In the genomic region with DNA sequence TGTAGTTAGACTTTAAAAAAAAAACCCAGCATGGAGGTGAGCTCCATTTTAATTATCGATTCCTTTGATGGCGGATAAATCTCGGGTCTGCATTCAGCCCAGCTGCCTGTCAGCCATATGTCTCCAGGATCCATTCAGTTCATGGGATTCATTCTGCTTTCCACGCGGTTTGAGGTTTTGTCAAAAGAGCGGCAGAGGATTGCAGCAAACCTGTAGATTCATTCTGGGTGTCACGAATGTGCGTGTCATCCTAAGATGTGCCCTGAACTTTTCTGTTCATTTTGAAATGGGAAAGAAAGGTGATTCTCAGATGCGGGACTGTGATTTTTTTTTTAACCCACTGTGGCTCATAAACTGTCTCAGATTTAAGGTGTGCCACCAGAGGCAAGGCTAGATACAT, we compare ENCODE assay signal across 8 mouse cellular contexts.
DNase-seq lines count a peak whose midpoint lies in the region; ATAC-seq and TF ChIP-seq lines count a peak whose summit lies in the region.

No protein-coding gene starts in this region.

- no peak for TF ChIP-seq CTCF in left cerebral cortex, adult 2 months (IDR thresholded peaks at IDR 0.05)

- no peaks in the 10 kb centered on the region for H3K36me3 ChIP-seq in forebrain, embryonic 11.5 days (ENCODE audit: control insufficient read depth, insufficient read depth, low read length)
- no peaks in the 10 kb centered on the region for H3K36me3 ChIP-seq in intestine, embryonic 15.5 days
- H3K36me3 ChIP-seq in neural tube, embryonic 14.5 days (ENCODE audit: control insufficient read depth, insufficient read depth, low read length) = no peaks in the 10 kb centered on the region

- peak overlapping the region; percentile 26 for H3K4me2 ChIP-seq in forebrain, embryonic 11.5 days (ENCODE audit: low read depth, low read length, severe bottlenecking)
- H3K4me2 ChIP-seq in intestine, embryonic 15.5 days (replicated peaks) = peak overlapping the region; percentile 64
- H3K4me2 ChIP-seq in neural tube, embryonic 14.5 days (ENCODE audit: low read depth, low read length) = peak overlapping the region; percentile 75

- H3K27me3 ChIP-seq in forebrain, embryonic 11.5 days (ENCODE audit: control insufficient read depth, insufficient read depth, low read length) = no peaks in the 10 kb centered on the region
- H3K27me3 ChIP-seq in intestine, embryonic 15.5 days (replicated peaks) = no peaks in the 10 kb centered on the region
- no peaks in the 10 kb centered on the region for H3K27me3 ChIP-seq in neural tube, embryonic 14.5 days (ENCODE audit: control insufficient read depth, insufficient read depth, low read length)

- no peak overlapping the region for H3K9ac ChIP-seq in forebrain, embryonic 11.5 days (ENCODE audit: low read length)
- no peak overlapping the region for H3K9ac ChIP-seq in intestine, embryonic 15.5 days
- peak overlapping the region; percentile 96 for H3K9ac ChIP-seq in neural tube, embryonic 14.5 days (replicated peaks; ENCODE audit: low read depth, low read length)

- no peak for DNase-seq in left cerebral cortex, adult 2 months (ENCODE audit: extremely low spot score in 1 of 2, low spot score in 2 of 2)
- DNase-seq in left cerebral cortex, adult 11 months (ENCODE audit: low spot score) = no peak
- DNase-seq in forebrain, embryonic 11.5 days (ENCODE audit: low spot score) = no peak
- no peak for DNase-seq in ovary, adult 18-20 months (ENCODE audit: low spot score)
- no peak for DNase-seq in urinary bladder, adult 2 months (ENCODE audit: low spot score)

- H3K9me3 ChIP-seq in forebrain, embryonic 11.5 days (ENCODE audit: control insufficient read depth, low read length) = no peaks in the 10 kb centered on the region
- no peaks in the 10 kb centered on the region for H3K9me3 ChIP-seq in intestine, embryonic 15.5 days
- H3K9me3 ChIP-seq in neural tube, embryonic 14.5 days (ENCODE audit: control insufficient read depth, low read length) = no peaks in the 10 kb centered on the region

- peak overlapping the region; percentile 49 for H3K4me3 ChIP-seq in left cerebral cortex, adult 2 months
- H3K4me3 ChIP-seq in forebrain, embryonic 11.5 days (ENCODE audit: low read depth, low read length) = peak overlapping the region; percentile 37
- H3K4me3 ChIP-seq in intestine, embryonic 15.5 days (replicated peaks) = peak overlapping the region; percentile 43
- peak overlapping the region; percentile 71 for H3K4me3 ChIP-seq in neural tube, embryonic 14.5 days (ENCODE audit: low read depth, low read length)

- peak overlapping the region; percentile 87 for H3K27ac ChIP-seq in left cerebral cortex, adult 2 months
- no peak overlapping the region for H3K27ac ChIP-seq in forebrain, embryonic 11.5 days (ENCODE audit: low read depth, low read length)
- H3K27ac ChIP-seq in intestine, embryonic 15.5 days = no peak overlapping the region
- peak overlapping the region; percentile 95 for H3K27ac ChIP-seq in neural tube, embryonic 14.5 days (ENCODE audit: low read depth, low read length)

- ATAC-seq in forebrain, embryonic 11.5 days (replicated peaks; ENCODE audit: low FRiP score) = no peak
- ATAC-seq in intestine, embryonic 15.5 days = no peak
- no peak for ATAC-seq in neural tube, embryonic 14.5 days (ENCODE audit: low read depth)
- ATAC-seq in frontal cortex, adult (ENCODE audit: low TSS enrichment) = no peak; the same call in 1 of the 2 replicates

- intact Hi-C loops in left cerebral cortex, adult 2 months (cut with DNase I) = loop anchor here (2.0 to 5.0 kb wide), 4 partner anchors 36 to 120 kb away; no protein-coding TSS in a partner anchor

- no peaks in the 10 kb centered on the region for H3K4me1 ChIP-seq in forebrain, embryonic 11.5 days (replicated peaks; ENCODE audit: control insufficient read depth, insufficient read depth, low read length)
- no peaks in the 10 kb centered on the region for H3K4me1 ChIP-seq in intestine, embryonic 15.5 days (replicated peaks)
- H3K4me1 ChIP-seq in neural tube, embryonic 14.5 days (ENCODE audit: control insufficient read depth, insufficient read depth, low read length) = peaks cover 18% of the 10 kb centered on the region

- 58% methylated on average over 9 of the region's 9 CpGs for WGBS in forebrain, embryonic 11.5 days
- 62% methylated on average over 9 of the region's 9 CpGs for WGBS in intestine, embryonic 15.5 days
- WGBS in neural tube, embryonic 14.5 days = 18% methylated on average over 9 of the region's 9 CpGs

Comparison
In these comparisons a context has a peak if more than half of its experiments do, and no peak if none do; other contexts are left out.
1. H3K27ac ChIP-seq: peak in left cerebral cortex, adult 2 months (single experiment) and neural tube, embryonic 14.5 days (single experiment); none in forebrain, embryonic 11.5 days (single experiment) and intestine, embryonic 15.5 days (single experiment).
2. Peak in every context shown above with its lines, with median percentiles within 50 percentile points of each other: H3K4me3 ChIP-seq and H3K4me2 ChIP-seq.